ENCODE assay signal across 8 mouse cellular contexts in the genomic region with DNA sequence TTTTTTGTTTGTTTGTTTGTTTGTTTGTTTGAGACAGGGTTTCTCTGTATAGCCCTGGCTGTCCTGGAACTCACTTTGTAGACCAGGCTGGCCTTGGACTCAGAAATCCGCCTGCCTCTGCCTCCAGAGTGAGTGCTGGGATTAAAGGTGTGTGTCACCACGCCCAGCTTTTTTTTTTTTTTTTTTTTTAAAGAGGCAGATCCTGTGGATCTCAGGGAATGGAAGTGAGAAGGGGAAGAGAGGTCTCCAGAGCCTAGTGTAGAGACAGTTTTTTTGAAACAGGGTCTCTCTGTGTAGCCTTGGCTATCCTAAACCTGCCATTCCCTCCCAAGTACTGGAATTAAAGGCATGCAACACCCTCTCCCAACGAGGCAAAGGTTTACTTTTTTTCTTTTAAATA. TPM values are rescaled to one million over a fixed set of nuclear protein-coding genes. Genes with fewer than 3 reads are reported as not detected.
DNase-seq lines count a peak whose midpoint lies in the region; ATAC-seq and TF ChIP-seq lines count a peak whose summit lies in the region.
"Not testable (repeated sequence)": the region's sequence is repeated elsewhere in the genome, so short reads cannot be mapped to it uniquely, and the experiment has no call there.

No protein-coding gene starts in this region.

- not testable (repeated sequence) for H3K27ac ChIP-seq in CH12.LX (ENCODE audit: insufficient read depth, low read depth); embryonic facial prominence, embryonic 14.5 days (replicated peaks; ENCODE audit: low read depth, low read length); hindbrain, embryonic 13.5 days; left cerebral cortex, adult 2 months; liver, embryonic 16.5 days (ENCODE audit: low read length); midbrain, embryonic 15.5 days; stomach, embryonic 15.5 days
- H3K27ac ChIP-seq in heart, adult 2 months = peak overlapping the region; percentile 99; the same call in 1 of the 2 replicates

- not testable (repeated sequence) for DNase-seq in CH12.LX (ENCODE audit: extremely low read depth); embryonic facial prominence, embryonic 14.5 days (ENCODE audit: low spot score); heart, adult 2 months; left cerebral cortex, adult 2 months (ENCODE audit: extremely low spot score in 1 of 2, low spot score in 2 of 2)

- dilution Hi-C loops in CH12.LX (cut with MboI; ENCODE audit: extremely low pct_ligation_motif_present, extremely low pct_unique_long_range_greater_than_20kb, low sequenced_read_pairs) = not testable (repeated sequence)

- intact Hi-C loops in heart, adult 2 months (cut with DNase I); left cerebral cortex, adult 2 months (cut with DNase I): not testable (repeated sequence)

- TF ChIP-seq CTCF in CH12.LX (conservative IDR thresholded peaks at IDR 0.05 in 1 of 2, IDR thresholded peaks at IDR 0.05 in 1 of 2; ENCODE audit: low read depth in 2 of 2, low read length in 2 of 2); heart, adult 2 months (IDR thresholded peaks at IDR 0.05); left cerebral cortex, adult 2 months (IDR thresholded peaks at IDR 0.05): not testable (repeated sequence)

- not testable (repeated sequence) for H3K9me3 ChIP-seq in CH12.LX (replicated peaks; ENCODE audit: low read length); embryonic facial prominence, embryonic 14.5 days (ENCODE audit: control insufficient read depth, low read length); hindbrain, embryonic 13.5 days; liver, embryonic 16.5 days (replicated peaks; ENCODE audit: control insufficient read depth, low read length); midbrain, embryonic 15.5 days; stomach, embryonic 15.5 days

- TF ChIP-seq POLR2A in CH12.LX (IDR thresholded peaks at IDR 0.05; ENCODE audit: low read depth, low read length); heart, adult 2 months (IDR thresholded peaks at IDR 0.05; ENCODE audit: insufficient read depth, low read depth, low read length): not testable (repeated sequence)

- TF ChIP-seq RAD21 in CH12.LX (IDR thresholded peaks at IDR 0.05; ENCODE audit: low read depth, low read length) = not testable (repeated sequence)

- peak overlapping the region; percentile 67; the same call in 1 of the 2 replicates for H3K9ac ChIP-seq in CH12.LX (ENCODE audit: insufficient read depth, low read depth)
- H3K9ac ChIP-seq in embryonic facial prominence, embryonic 14.5 days (ENCODE audit: low read depth, low read length); heart, adult 2 months (ENCODE audit: low read depth, low read length); hindbrain, embryonic 13.5 days; liver, embryonic 16.5 days (ENCODE audit: low read depth, low read length); midbrain, embryonic 15.5 days; stomach, embryonic 15.5 days: not testable (repeated sequence)

- H3K4me2 ChIP-seq in CH12.LX (ENCODE audit: insufficient read depth, low read depth, poor library complexity, severe bottlenecking) = peak overlapping the region; percentile 57
- peak overlapping the region; percentile 91; the same call in 1 of the 2 replicates for H3K4me2 ChIP-seq in embryonic facial prominence, embryonic 14.5 days (ENCODE audit: low read depth, low read length)
- H3K4me2 ChIP-seq in hindbrain, embryonic 13.5 days = peak overlapping the region; percentile 52
- H3K4me2 ChIP-seq in liver, embryonic 16.5 days (ENCODE audit: low read depth, low read length) = peak overlapping the region; percentile 81
- H3K4me2 ChIP-seq in midbrain, embryonic 15.5 days = peak overlapping the region; percentile 62
- 0 out of 2 replicates have a peak overlapping the region, but pooled peaks have one; percentile 58 for H3K4me2 ChIP-seq in stomach, embryonic 15.5 days

- not testable (repeated sequence) for TF ChIP-seq EP300 in CH12.LX (IDR thresholded peaks at IDR 0.05; ENCODE audit: low read length); heart, adult 2 months (IDR thresholded peaks at IDR 0.05; ENCODE audit: insufficient read depth, low read depth, low read length)

- ATAC-seq in embryonic facial prominence, embryonic 14.5 days (ENCODE audit: low read depth); hindbrain, embryonic 13.5 days (ENCODE audit: low FRiP score); liver, embryonic 16.5 days (ENCODE audit: low read depth); midbrain, embryonic 15.5 days (replicated peaks); stomach, embryonic 15.5 days (ENCODE audit: insufficient read depth, low FRiP score, low read depth): not testable (repeated sequence)

- H3K4me3 ChIP-seq in CH12.LX (replicated peaks in 1 of 3; ENCODE audit: low read depth in 2 of 3, low read length in 2 of 3, poor library complexity in 1 of 3) = peak overlapping the region in 2 of 3 experiments; percentile 71 to 97
- H3K4me3 ChIP-seq in embryonic facial prominence, embryonic 14.5 days (ENCODE audit: low read depth, low read length); heart, adult 2 months; hindbrain, embryonic 13.5 days; liver, embryonic 16.5 days (ENCODE audit: low read depth, low read length); midbrain, embryonic 15.5 days; stomach, embryonic 15.5 days (replicated peaks): not testable (repeated sequence)
- peak overlapping the region; percentile 91; the same call in 1 of the 2 replicates for H3K4me3 ChIP-seq in left cerebral cortex, adult 2 months

- peaks cover 30% of the 10 kb centered on the region for H3K79me2 ChIP-seq in CH12.LX (replicated peaks; ENCODE audit: control insufficient read depth, extremely low read depth, insufficient read depth, poor library complexity, severe bottlenecking)
- not testable (repeated sequence) for H3K79me2 ChIP-seq in heart, adult 2 months (replicated peaks; ENCODE audit: control insufficient read depth, insufficient read depth, low read length)

- 84% methylated on average over 3 of the region's 3 CpGs for WGBS in embryonic facial prominence, embryonic 14.5 days
- WGBS in heart, adult 2 months = 72% methylated on average over 3 of the region's 3 CpGs
- WGBS in hindbrain, embryonic 13.5 days = 90% methylated on average over 3 of the region's 3 CpGs
- 52% methylated on average over 3 of the region's 3 CpGs for WGBS in liver, embryonic 16.5 days (ENCODE audit: insufficient replicate concordance)
- 87% methylated on average over 3 of the region's 3 CpGs for WGBS in midbrain, embryonic 15.5 days
- WGBS in stomach, embryonic 15.5 days = 77% methylated on average over 3 of the region's 3 CpGs

- in situ Hi-C loops in CH12.LX (cut with MboI; ENCODE audit: low pct_ligation_motif_present, low pct_unique_long_range_greater_than_20kb, low sequenced_read_pairs) = not testable (repeated sequence)

- peaks cover 33 to 44% of the 10 kb centered on the region in 2 experiments for H3K36me3 ChIP-seq in CH12.LX (replicated peaks in 1 of 2; ENCODE audit: control insufficient read depth in 1 of 2, insufficient read depth in 1 of 2, low read length in 1 of 2)
- H3K36me3 ChIP-seq in embryonic facial prominence, embryonic 14.5 days (ENCODE audit: control insufficient read depth, insufficient read depth, low read length) = peaks cover 38% of the 10 kb centered on the region
- not testable (repeated sequence) for H3K36me3 ChIP-seq in heart, adult 2 months (ENCODE audit: control insufficient read depth, insufficient read depth, low read length); midbrain, embryonic 15.5 days (replicated peaks)
- peaks cover 25% of the 10 kb centered on the region for H3K36me3 ChIP-seq in hindbrain, embryonic 13.5 days
- peaks cover 17% of the 10 kb centered on the region for H3K36me3 ChIP-seq in liver, embryonic 16.5 days (ENCODE audit: control insufficient read depth, insufficient read depth)
- peaks cover 11% of the 10 kb centered on the region for H3K36me3 ChIP-seq in stomach, embryonic 15.5 days

- H3K27me3 ChIP-seq in CH12.LX (replicated peaks); embryonic facial prominence, embryonic 14.5 days (replicated peaks; ENCODE audit: control insufficient read depth, insufficient read depth, low read length); heart, adult 2 months (ENCODE audit: control insufficient read depth, insufficient read depth, low read length); hindbrain, embryonic 13.5 days; liver, embryonic 16.5 days (ENCODE audit: control insufficient read depth, insufficient read depth, low read depth, low read length); midbrain, embryonic 15.5 days (replicated peaks); stomach, embryonic 15.5 days (replicated peaks): not testable (repeated sequence)

- H3K4me1 ChIP-seq in CH12.LX (ENCODE audit: control insufficient read depth in 1 of 2, insufficient read depth in 2 of 2) = peaks cover 10 to 56% of the 10 kb centered on the region in 2 experiments
- peaks cover 23% of the 10 kb centered on the region for H3K4me1 ChIP-seq in embryonic facial prominence, embryonic 14.5 days (ENCODE audit: control insufficient read depth, insufficient read depth, low read length)
- not testable (repeated sequence) for H3K4me1 ChIP-seq in heart, adult 2 months (ENCODE audit: control insufficient read depth, insufficient read depth, low read length)
- peaks cover 35% of the 10 kb centered on the region for H3K4me1 ChIP-seq in hindbrain, embryonic 13.5 days (replicated peaks)
- peaks cover 54% of the 10 kb centered on the region for H3K4me1 ChIP-seq in liver, embryonic 16.5 days (ENCODE audit: control insufficient read depth, low read depth, low read length)
- H3K4me1 ChIP-seq in midbrain, embryonic 15.5 days = peaks cover 31% of the 10 kb centered on the region
- peaks cover 30% of the 10 kb centered on the region for H3K4me1 ChIP-seq in stomach, embryonic 15.5 days

RNA-seq across cellular contexts. Expression of a gene that starts 0.8 kb away (rescaled TPM):
- total RNA-seq in CH12.LX (2012; rRNA removed) = 3,147 and 3,416 TPM in 2 replicates
- 791 and 892 TPM in 2 replicates for total RNA-seq in CH12.LX (2014; rRNA removed)
- 2,025 and 2,969 TPM in 2 replicates for polyA plus RNA-seq in CH12.LX (2012; ENCODE audit: insufficient read length, low read depth)
- 1,283 and 1,386 TPM in 2 replicates for polyA plus RNA-seq in embryonic facial prominence, embryonic 14.5 days (2014; fragmentation: Nextera tagmentation; extraction: Ambion mirVana)
- total RNA-seq in heart, adult 2 months (2021) = 100 to 1,000 TPM; 848 to 928 TPM
- polyA plus RNA-seq in heart, adult 2 months (2012; rRNA removed) = 404 and 421 TPM in 2 replicates
- polyA plus RNA-seq in hindbrain, embryonic 13.5 days (2015; fragmentation: Nextera tagmentation; extraction: Ambion mirVana) = 771 and 809 TPM in 2 replicates
- 100 to 1,000 TPM; 552 to 567 TPM for total RNA-seq in left cerebral cortex, adult 2 months (2021)
- 644 and 698 TPM in 2 replicates for polyA plus RNA-seq in liver, embryonic 16.5 days (2015; fragmentation: Nextera tagmentation; extraction: Ambion mirVana)
- polyA plus RNA-seq in midbrain, embryonic 15.5 days (2015; fragmentation: Nextera tagmentation; extraction: Ambion mirVana) = 597 and 636 TPM in 2 replicates
- polyA plus RNA-seq in stomach, embryonic 15.5 days (2015; fragmentation: Nextera tagmentation; extraction: Ambion mirVana) = 1,278 and 1,319 TPM in 2 replicates

RNA-seq across cellular contexts. Expression of a gene that starts 2.5 kb away (rescaled TPM):
- total RNA-seq in CH12.LX (2012; rRNA removed) (7.8 and 9.6 TPM in 2 replicates), CH12.LX (2014; rRNA removed) (5.1 and 5.8 TPM in 2 replicates)
- 21.4 and 24.9 TPM in 2 replicates for polyA plus RNA-seq in CH12.LX (2012; ENCODE audit: insufficient read length, low read depth)
- 7.1 and 7.4 TPM in 2 replicates for polyA plus RNA-seq in embryonic facial prominence, embryonic 14.5 days (2014; fragmentation: Nextera tagmentation; extraction: Ambion mirVana)
- under 1 TPM; 0.37 to 0.70 TPM for total RNA-seq in heart, adult 2 months (2021)
- 1.8 and 2.0 TPM in 2 replicates for polyA plus RNA-seq in heart, adult 2 months (2012; rRNA removed)
- polyA plus RNA-seq in hindbrain, embryonic 13.5 days (2015; fragmentation: Nextera tagmentation; extraction: Ambion mirVana) = 4.9 and 5.7 TPM in 2 replicates
- 1 to 10 TPM in 1 of 2 experiments, under 1 TPM in 1; 0.93 to 1.2 TPM for total RNA-seq in left cerebral cortex, adult 2 months (2021)
- 8.8 and 9.7 TPM in 2 replicates for polyA plus RNA-seq in liver, embryonic 16.5 days (2015; fragmentation: Nextera tagmentation; extraction: Ambion mirVana)
- polyA plus RNA-seq in midbrain, embryonic 15.5 days (2015; fragmentation: Nextera tagmentation; extraction: Ambion mirVana) = 3.4 and 3.8 TPM in 2 replicates
- 8.5 and 8.6 TPM in 2 replicates for polyA plus RNA-seq in stomach, embryonic 15.5 days (2015; fragmentation: Nextera tagmentation; extraction: Ambion mirVana)

RNA-seq across cellular contexts. Expression of a gene that starts 8.6 kb away (rescaled TPM):
- total RNA-seq in CH12.LX (2012; rRNA removed) = 8.9 and 11.7 TPM in 2 replicates
- total RNA-seq in CH12.LX (2014; rRNA removed) = 1.5 and 2.8 TPM in 2 replicates
- 25.3 and 29.6 TPM in 2 replicates for polyA plus RNA-seq in CH12.LX (2012; ENCODE audit: insufficient read length, low read depth)
- polyA plus RNA-seq in embryonic facial prominence, embryonic 14.5 days (2014; fragmentation: Nextera tagmentation; extraction: Ambion mirVana) = 16.9 and 20.4 TPM in 2 replicates
- total RNA-seq in heart, adult 2 months (2021) = 100 to 1,000 TPM; 398 to 572 TPM
- polyA plus RNA-seq in heart, adult 2 months (2012; rRNA removed) = 597 and 669 TPM in 2 replicates
- polyA plus RNA-seq in hindbrain, embryonic 13.5 days (2015; fragmentation: Nextera tagmentation; extraction: Ambion mirVana) = 18.7 TPM in 2 replicates
- total RNA-seq in left cerebral cortex, adult 2 months (2021) = 10 to 100 TPM; 26.0 to 31.7 TPM
- 14.9 and 15.5 TPM in 2 replicates for polyA plus RNA-seq in liver, embryonic 16.5 days (2015; fragmentation: Nextera tagmentation; extraction: Ambion mirVana)
- 17.7 and 20.1 TPM in 2 replicates for polyA plus RNA-seq in midbrain, embryonic 15.5 days (2015; fragmentation: Nextera tagmentation; extraction: Ambion mirVana)
- polyA plus RNA-seq in stomach, embryonic 15.5 days (2015; fragmentation: Nextera tagmentation; extraction: Ambion mirVana) = 33.5 and 34.6 TPM in 2 replicates

RNA-seq across cellular contexts. Expression of a gene that starts 8.7 kb away (rescaled TPM):
- total RNA-seq in CH12.LX (2012; rRNA removed) (16.1 and 20.8 TPM in 2 replicates), CH12.LX (2014; rRNA removed) (6.1 and 6.5 TPM in 2 replicates)
- 31.5 and 32.1 TPM in 2 replicates for polyA plus RNA-seq in CH12.LX (2012; ENCODE audit: insufficient read length, low read depth)
- 29.1 and 30.7 TPM in 2 replicates for polyA plus RNA-seq in embryonic facial prominence, embryonic 14.5 days (2014; fragmentation: Nextera tagmentation; extraction: Ambion mirVana)
- 10 to 100 TPM; 55.8 to 72.6 TPM for total RNA-seq in heart, adult 2 months (2021)
- polyA plus RNA-seq in heart, adult 2 months (2012; rRNA removed) = 85.8 and 88.9 TPM in 2 replicates
- 71.3 and 76.3 TPM in 2 replicates for polyA plus RNA-seq in hindbrain, embryonic 13.5 days (2015; fragmentation: Nextera tagmentation; extraction: Ambion mirVana)
- 100 to 1,000 TPM; 253 to 262 TPM for total RNA-seq in left cerebral cortex, adult 2 months (2021)
- polyA plus RNA-seq in liver, embryonic 16.5 days (2015; fragmentation: Nextera tagmentation; extraction: Ambion mirVana) = 18.7 and 20.7 TPM in 2 replicates
- 109 and 120 TPM in 2 replicates for polyA plus RNA-seq in midbrain, embryonic 15.5 days (2015; fragmentation: Nextera tagmentation; extraction: Ambion mirVana)
- polyA plus RNA-seq in stomach, embryonic 15.5 days (2015; fragmentation: Nextera tagmentation; extraction: Ambion mirVana) = 26.9 and 27.2 TPM in 2 replicates

RNA-seq across cellular contexts. Expression of a gene that starts 14.5 kb away (rescaled TPM):
- not detected in 2 replicates for total RNA-seq in CH12.LX (2012; rRNA removed)
- not detected in 2 replicates for total RNA-seq in CH12.LX (2014; rRNA removed)
- not detected in 2 replicates for polyA plus RNA-seq in CH12.LX (2012; ENCODE audit: insufficient read length, low read depth)
- polyA plus RNA-seq in embryonic facial prominence, embryonic 14.5 days (2014; fragmentation: Nextera tagmentation; extraction: Ambion mirVana) = 6.6 and 10.3 TPM in 2 replicates
- total RNA-seq in heart, adult 2 months (2021) = 10 to 100 TPM; 15.4 to 19.4 TPM
- 23.8 and 35.0 TPM in 2 replicates for polyA plus RNA-seq in heart, adult 2 months (2012; rRNA removed)
- polyA plus RNA-seq in hindbrain, embryonic 13.5 days (2015; fragmentation: Nextera tagmentation; extraction: Ambion mirVana) = 6.9 and 7.2 TPM in 2 replicates
- total RNA-seq in left cerebral cortex, adult 2 months (2021) = 1 to 10 TPM; 3.7 to 5.1 TPM
- 3.7 and 4.8 TPM in 2 replicates for polyA plus RNA-seq in liver, embryonic 16.5 days (2015; fragmentation: Nextera tagmentation; extraction: Ambion mirVana)
- polyA plus RNA-seq in midbrain, embryonic 15.5 days (2015; fragmentation: Nextera tagmentation; extraction: Ambion mirVana) = 7.6 and 8.7 TPM in 2 replicates
- polyA plus RNA-seq in stomach, embryonic 15.5 days (2015; fragmentation: Nextera tagmentation; extraction: Ambion mirVana) = 27.5 and 32.8 TPM in 2 replicates

Comparison
In these comparisons a context has a peak if more than half of its experiments do, and no peak if none do; other contexts are left out.
1. RNA of a gene that starts 8.6 kb away (polyA plus RNA-seq): 597 to 669 TPM in heart, adult 2 months; 33.5 to 34.6 TPM in stomach, embryonic 15.5 days, 25.3 to 29.6 TPM in CH12.LX, 16.9 to 20.4 TPM in embryonic facial prominence, embryonic 14.5 days, 18.7 TPM in hindbrain, embryonic 13.5 days, 17.7 to 20.1 TPM in midbrain, embryonic 15.5 days and 14.9 to 15.5 TPM in liver, embryonic 16.5 days; every median in the first group is over 10 times any median in the second.
2. Peak in every context shown above with its lines, with median percentiles within 50 percentile points of each other: H3K4me2 ChIP-seq.